Mouse (Mus musculus) macrophage (primary cell): ENCODE measurements at regions not wholly inside any gene's neighbourhood (a gene's known extent, or its start where the extent isn't known, plus 50 kb on each side); places are given as distances from the start of the nearest gene placed in this dataset.

ENCODE experiments used
- H3K27ac ChIP-seq: fragments of 350-480 bp; formaldehyde crosslinking; 2 replicates; pipeline ENCODE4 v1.9.0; 2021
- H3K36me3 ChIP-seq: fragments of 350-480 bp; formaldehyde crosslinking; 2 replicates; pipeline ENCODE4 v1.9.0; 2021; ENCODE audit errors: inconsistent target
- H3K4me3 ChIP-seq: fragments of 350-480 bp; formaldehyde crosslinking; 2 replicates; pipeline ENCODE4 v1.9.0; 2021; ENCODE audit errors: inconsistent target
- H3K79me2 ChIP-seq: fragments of 350-480 bp; formaldehyde crosslinking; 2 replicates; pipeline ENCODE4 v1.9.0; 2021; ENCODE audit errors: inconsistent target
- WGBS: methylation state at CpG from one replicate; pipeline ENCODE4 v1.1.7; 2026; ENCODE audit warnings: inconsistent platforms; ENCODE audit not compliant: missing documents; 5-methylcytosine and 5-hydroxymethylcytosine counted together

DNA sequence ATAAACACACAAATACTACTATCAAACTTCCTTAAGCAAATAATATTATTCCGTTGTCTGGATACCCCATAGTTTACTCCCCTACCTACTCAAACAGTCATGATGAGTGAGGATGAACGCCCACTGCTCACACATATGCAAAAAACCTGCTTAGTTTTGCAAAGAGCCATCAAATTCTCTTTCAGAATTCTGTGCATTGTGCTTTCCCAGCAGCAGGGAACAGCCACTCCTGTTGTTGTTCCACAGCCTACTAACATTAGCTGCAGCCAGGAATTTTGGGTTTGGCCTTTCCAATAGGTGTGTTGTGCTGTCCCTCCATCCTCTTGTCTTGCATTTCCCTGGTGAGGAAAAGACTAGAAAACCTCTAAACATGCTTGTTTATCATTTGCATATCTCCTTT is 120.1 kb upstream of the Dhrs4 start:
- no peaks in the 10 kb centered on the region for H3K79me2 ChIP-seq
- H3K27ac ChIP-seq, result no peak overlapping the region
- no peaks in the 10 kb centered on the region for H3K36me3 ChIP-seq
- H3K4me3 ChIP-seq, result no peak overlapping the region
- 91% methylated on average over 2 of the region's 2 CpGs for WGBS

DNA sequence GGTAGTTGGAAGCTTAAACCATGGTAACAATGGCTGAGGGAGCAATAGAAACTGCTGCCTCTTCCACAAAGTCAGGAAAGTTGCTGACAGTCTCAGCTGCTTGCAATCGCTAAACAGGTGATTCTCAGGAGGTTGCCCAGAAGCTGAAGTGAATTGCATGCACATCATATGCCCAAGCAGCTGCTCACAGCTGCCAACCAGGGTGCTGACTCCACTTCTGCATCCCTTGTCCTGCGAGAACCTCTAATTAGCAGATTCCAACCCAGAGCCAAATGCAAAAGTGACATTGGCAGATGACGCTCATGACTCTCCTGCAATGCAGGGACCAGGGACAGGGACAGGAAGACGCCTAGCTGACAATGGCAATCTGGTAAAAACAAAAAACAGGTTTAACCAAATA is 116.2 kb upstream of the Dhrs4 start:
- no peak overlapping the region for H3K27ac ChIP-seq
- WGBS, result 90% methylated on average over 4 of the region's 4 CpGs
- no peak overlapping the region for H3K4me3 ChIP-seq

DNA sequence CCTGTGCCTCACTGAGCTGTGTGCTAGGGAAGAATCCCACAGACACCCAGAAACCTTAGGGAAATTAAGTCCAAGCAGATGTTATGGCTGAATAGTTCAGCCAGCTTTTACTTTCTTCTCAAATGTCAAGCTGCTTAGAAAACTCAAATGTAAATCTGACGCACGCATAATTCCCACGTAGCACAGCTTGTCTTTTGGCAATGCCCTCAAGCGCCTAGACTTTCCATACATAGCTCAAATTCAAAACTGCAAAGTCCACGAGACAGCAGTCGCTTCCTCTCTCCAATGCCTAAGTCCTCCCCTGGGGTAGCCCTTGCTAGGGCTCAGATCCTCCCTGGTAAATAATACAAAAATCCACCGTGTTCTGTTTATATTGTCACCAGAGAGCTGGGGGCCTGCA is 115.8 kb upstream of the Dhrs4 start:
- WGBS, result 89% methylated on average over 7 of the region's 7 CpGs
- Histone ChIP-seq H3K36me3 (no peaks in the 10 kb centered on the region), H3K79me2 (no peaks in the 10 kb centered on the region), H3K4me3 (no peak overlapping the region), H3K27ac (no peak overlapping the region)

More for the DNA sequence above, 116.2 kb upstream of the Dhrs4 start:
- no peaks in the 10 kb centered on the region for H3K79me2 ChIP-seq
- no peaks in the 10 kb centered on the region for H3K36me3 ChIP-seq

DNA sequence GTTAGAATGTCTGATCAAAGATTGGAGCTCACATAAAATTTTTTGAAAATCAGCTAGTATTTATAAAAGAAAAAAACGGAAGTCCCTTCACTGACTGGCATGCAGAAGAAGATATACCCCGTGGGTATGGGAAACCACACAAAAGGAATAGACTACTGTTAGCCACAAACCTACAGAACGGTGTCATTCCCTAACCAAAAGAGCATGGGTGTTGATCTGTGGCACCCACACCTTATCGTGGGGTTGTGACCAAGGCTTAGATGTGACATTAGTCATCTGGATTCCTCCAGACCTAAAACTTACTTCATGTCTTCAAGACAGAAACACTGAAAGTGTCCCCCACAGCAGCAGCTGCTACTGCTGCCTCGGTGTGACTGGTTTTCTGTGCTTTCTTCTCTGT is 108.2 kb upstream of the Dhrs4 start:
- Histone ChIP-seq H3K36me3 (no peaks in the 10 kb centered on the region), H3K4me3 (no peak overlapping the region), H3K27ac (no peak overlapping the region), H3K79me2 (no peaks in the 10 kb centered on the region)
- 22% methylated on average over 5 of the region's 5 CpGs for WGBS

DNA sequence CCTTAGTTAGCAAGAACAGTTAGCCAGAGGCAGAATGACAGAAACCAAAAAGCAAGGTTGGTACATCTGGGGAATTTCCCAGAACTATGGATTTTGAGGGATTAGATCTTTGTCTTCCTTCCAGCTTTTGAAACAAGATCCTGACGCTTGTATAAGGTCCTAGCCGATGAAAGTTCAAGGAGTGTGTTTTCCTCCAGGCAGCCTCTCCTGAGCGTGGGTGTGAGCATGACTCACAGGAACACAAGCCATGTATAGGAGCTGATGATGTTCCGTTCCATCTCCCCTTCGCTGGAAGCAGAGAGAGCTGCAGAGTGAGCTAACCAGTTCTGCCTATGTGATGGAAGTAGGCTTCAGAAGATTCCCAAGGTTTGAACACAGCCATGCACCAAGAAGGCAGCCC is 105.6 kb upstream of the Dhrs4 start:
- no peaks in the 10 kb centered on the region for H3K36me3 ChIP-seq
- no peak overlapping the region for H3K4me3 ChIP-seq
- 90% methylated on average over 5 of the region's 5 CpGs for WGBS
- H3K79me2 ChIP-seq, result no peaks in the 10 kb centered on the region
- no peak overlapping the region for H3K27ac ChIP-seq

DNA sequence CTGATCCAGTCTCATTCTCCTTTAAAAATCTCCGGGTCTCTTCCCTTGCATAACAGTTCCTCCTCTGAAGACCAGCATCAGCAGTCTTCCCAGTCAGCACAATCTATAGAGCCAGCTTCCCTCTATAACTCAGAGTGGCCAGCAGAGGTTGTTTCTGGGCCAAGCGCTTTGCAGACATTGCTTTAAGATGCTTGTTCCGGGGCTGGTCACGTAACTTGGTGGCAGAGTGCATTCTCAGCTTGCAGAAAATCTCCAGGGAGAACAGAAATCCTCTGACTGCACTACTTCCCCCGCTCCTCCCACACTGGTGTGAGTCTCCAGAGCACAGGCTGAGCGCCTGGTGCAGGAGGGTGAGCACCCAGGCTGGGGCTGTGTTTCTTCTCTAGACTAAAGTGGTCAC is 91.8 kb upstream of the Dhrs4 start:
- H3K27ac ChIP-seq, result peak overlapping the region; percentile 45
- WGBS, result 8% methylated on average over 6 of the region's 6 CpGs
- no peaks in the 10 kb centered on the region for H3K79me2 ChIP-seq
- H3K4me3 ChIP-seq, result no peak overlapping the region
- no peaks in the 10 kb centered on the region for H3K36me3 ChIP-seq

DNA sequence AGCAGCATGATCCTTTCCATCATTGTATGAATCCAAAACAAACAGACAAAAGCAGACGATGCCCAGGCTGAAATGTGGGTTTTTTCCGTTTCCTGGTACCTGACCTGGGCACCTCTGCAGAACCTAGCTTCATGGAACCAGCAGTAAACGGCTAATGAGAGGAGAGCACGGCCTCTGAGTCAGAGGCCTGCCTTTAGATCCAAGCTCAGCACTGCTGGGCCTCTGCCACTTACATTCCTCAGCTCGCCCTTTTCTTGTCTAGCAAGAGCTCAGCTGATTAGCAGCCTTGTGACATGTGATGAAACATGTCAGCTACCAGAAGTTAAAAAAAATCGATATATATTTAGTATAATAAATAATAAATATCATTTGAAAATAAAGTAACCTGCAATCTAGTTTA is 91.2 kb upstream of the Dhrs4 start:
- Histone ChIP-seq H3K79me2 (no peaks in the 10 kb centered on the region), H3K4me3 (no peak overlapping the region), H3K36me3 (no peaks in the 10 kb centered on the region), H3K27ac (peak overlapping the region; percentile 45)
- 74% methylated on average over 6 of the region's 6 CpGs for WGBS

DNA sequence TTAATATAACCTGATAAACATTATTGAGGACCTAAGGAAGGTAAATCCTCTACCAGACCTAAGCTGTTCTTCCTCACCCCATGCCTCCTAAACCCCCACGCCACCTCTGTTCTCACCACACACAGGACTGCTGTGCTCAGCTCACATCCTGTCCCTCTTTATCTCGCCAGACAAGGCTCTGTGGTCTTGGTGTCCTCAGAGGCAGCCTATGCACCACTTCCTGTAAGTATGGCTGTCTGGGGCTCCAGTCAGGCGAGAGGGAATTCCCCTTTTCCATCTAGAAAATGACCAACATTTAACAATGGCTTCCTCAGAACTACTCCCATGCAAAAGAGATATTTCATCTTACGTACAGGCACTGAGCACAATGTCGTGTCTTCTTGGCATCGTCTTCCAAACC is 86.2 kb upstream of the Dhrs4 start:
- H3K79me2 ChIP-seq, result no peaks in the 10 kb centered on the region
- no peaks in the 10 kb centered on the region for H3K36me3 ChIP-seq
- WGBS, result 8% methylated on average over 6 of the region's 6 CpGs
- H3K4me3 ChIP-seq, result no peak overlapping the region
- no peak overlapping the region for H3K27ac ChIP-seq

DNA sequence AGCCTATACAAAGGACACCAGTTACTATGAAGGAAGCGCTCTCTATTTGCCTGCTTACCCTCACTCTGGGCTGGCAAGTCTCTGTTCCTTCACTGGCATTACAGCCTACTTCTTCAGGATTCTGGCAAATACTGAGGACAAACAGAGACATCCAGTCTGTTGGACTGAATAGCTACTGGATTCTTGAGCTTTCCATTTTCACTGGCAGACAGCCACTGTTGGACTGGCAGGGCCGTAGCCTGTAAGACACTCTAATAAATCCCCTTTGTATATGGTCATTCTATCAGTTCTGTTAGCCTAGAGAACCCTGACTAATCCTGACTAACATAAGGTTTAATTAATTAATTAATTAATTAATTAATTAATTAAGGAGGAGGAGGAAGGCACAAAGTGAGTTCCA is 72.4 kb upstream of the Dhrs4 start:
- Histone ChIP-seq H3K79me2 (no peaks in the 10 kb centered on the region), H3K27ac (no peak overlapping the region), H3K4me3 (no peak overlapping the region), H3K36me3 (no peaks in the 10 kb centered on the region)
- 100% methylated on average over 2 of the region's 2 CpGs for WGBS
